Mouse (Mus musculus) G1E (cell line): Measurements from ENCODE around the gene C1qc. TPM values are rescaled to one million over a fixed set of nuclear protein-coding genes. Genes with fewer than 3 reads are reported as not detected.

Experiments used
- ATAC-seq: 2 replicates; pipeline ENCODE4 v1.8.0; 2016; ENCODE audit warnings: mild to moderate bottlenecking; ENCODE audit not compliant: insufficient number of reproducible peaks, poor library complexity, low FRiP score, severe bottlenecking; ENCODE audit errors: extremely low read depth
- DNase-seq: peaks from one replicate; pipeline ENCODE4 v3.0.0; 2012; ENCODE audit warnings: low spot score
- H3K27me3 ChIP-seq: 2 replicates; pipeline ENCODE4 v1.6.1; 2012; ENCODE audit warnings: mild to moderate bottlenecking, low read length, inconsistent platforms; ENCODE audit not compliant: insufficient read depth
- H3K36me3 ChIP-seq: replicated peaks from 2 replicates; pipeline ENCODE3; 2012; ENCODE audit warnings: mild to moderate bottlenecking, inconsistent platforms
- H3K4me1 ChIP-seq: 2 replicates; pipeline ENCODE4 v1.6.1; 2012; ENCODE audit warnings: low read depth, low read length, inconsistent platforms, mixed read lengths; ENCODE audit not compliant: insufficient read depth
- H3K4me3 ChIP-seq: 2 replicates; pipeline ENCODE4 v1.5.1; 2012; ENCODE audit warnings: low read depth, mild to moderate bottlenecking, inconsistent platforms, low read length, moderate library complexity, mixed read lengths
- H3K9me3 ChIP-seq: replicated peaks from 2 replicates; pipeline ENCODE4 v1.6.1; 2012; ENCODE audit warnings: inconsistent platforms
- CTCF ChIP-seq: IDR thresholded peaks from 2 replicates; pipeline ENCODE4 v1.5.1; 2012; ENCODE audit warnings: low read depth, low read length, inconsistent platforms, mixed read lengths
- GATA1 ChIP-seq: IDR thresholded peaks from 2 replicates; pipeline ENCODE4 v1.6.1; 2012; ENCODE audit warnings: borderline replicate concordance, low read length, inconsistent platforms, mixed read lengths
- GATA2 ChIP-seq: IDR thresholded peaks from 2 replicates; pipeline ENCODE4 v1.6.1; 2012; ENCODE audit warnings: low read depth, low read length, inconsistent platforms, borderline replicate concordance
- POLR2AphosphoS5 ChIP-seq: IDR thresholded peaks from 2 replicates; pipeline ENCODE4 v1.6.1; 2012; ENCODE audit warnings: low read depth, low read length, inconsistent platforms; ENCODE audit not compliant: insufficient replicate concordance
- TAL1 ChIP-seq: conservative IDR thresholded peaks from 2 replicates; pipeline ENCODE4 v1.6.1; 2012; ENCODE audit warnings: low read depth, low read length, inconsistent platforms, mixed read lengths
- polyA plus RNA-seq: library from polyadenylated mRNA; stranded (reverse); fragments of >175 nt; gene quantifications from 2 replicates; pipeline ENCODE4 v1.2.3, GENCODE M21; 2012
- total RNA-seq, 2 experiments: library from RNA; stranded (forward) in 1 of 2; stranded (reverse) in 1 of 2; fragments of 200-1000 nt in 1 of 2; fragments of >200 nt in 1 of 2; fragmentation: Nextera tagmentation in 1 of 2; gene quantifications; 2 replicates each; pipeline ENCODE4 v1.2.3; 2014 to 2017

Gene C1qc
- total and polyA plus RNA-seq, 3 experiments: 0.04 to 0.49 TPM; not detected in 1

DNA sequence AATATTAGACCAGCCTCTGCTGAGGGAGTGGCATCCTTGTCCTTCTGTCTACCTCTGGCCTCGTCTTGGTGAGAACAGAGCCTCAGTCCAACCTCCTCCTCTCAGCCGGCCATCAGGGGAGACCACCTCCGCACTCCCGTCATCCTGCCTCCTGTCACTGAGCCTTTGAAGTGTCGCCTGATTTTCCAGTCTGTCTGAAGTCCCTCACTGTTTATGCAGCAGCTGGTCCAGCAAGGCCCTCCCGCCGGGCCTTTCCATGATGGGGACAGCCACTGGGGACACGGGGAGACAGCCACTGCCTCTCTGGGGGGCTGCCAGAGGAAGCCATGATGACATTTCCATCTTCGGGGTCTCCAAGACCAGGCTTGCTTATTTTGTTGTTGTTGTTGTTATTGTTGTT lies 20.0 kb upstream of the C1qc start:
- TF ChIP-seq GATA1 (no peak), GATA2 (no peak), CTCF (no peak), TAL1 (no peak), POLR2AphosphoS5 (no peak)
- H3K27me3 ChIP-seq: peaks cover 2% of the 10 kb centered on the region; the same call in 1 of the 2 replicates
- no peaks in the 10 kb centered on the region for H3K36me3 ChIP-seq
- no peak overlapping the region for H3K4me3 ChIP-seq
- no peak for ATAC-seq
- no peak for DNase-seq
- no peaks in the 10 kb centered on the region for H3K9me3 ChIP-seq
- H3K4me1 ChIP-seq: no peaks in the 10 kb centered on the region

DNA sequence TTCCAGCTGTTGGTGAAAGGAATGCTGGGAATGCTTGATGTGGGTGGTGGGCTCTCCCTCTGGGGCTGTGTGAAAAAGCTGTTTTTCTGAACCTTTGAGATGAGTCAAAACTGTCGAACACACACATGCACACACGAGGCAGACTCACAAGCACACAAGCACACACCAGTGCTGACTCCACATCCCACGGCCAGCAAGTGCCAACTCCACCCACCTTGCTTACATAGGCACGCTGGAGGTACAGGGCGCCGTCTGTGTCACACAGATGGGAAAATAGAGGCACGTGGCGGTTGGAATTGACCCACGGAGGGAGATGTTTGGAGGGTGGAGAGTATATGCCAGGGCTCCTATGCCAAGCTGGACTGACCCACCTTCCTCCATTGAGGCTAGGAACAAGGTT lies 18.9 kb upstream of the C1qc start:
- H3K4me1 ChIP-seq: no peaks in the 10 kb centered on the region
- no peak for ATAC-seq
- H3K9me3 ChIP-seq: no peaks in the 10 kb centered on the region
- no peak for TF ChIP-seq CTCF
- no peak for TF ChIP-seq GATA1
- TF ChIP-seq POLR2AphosphoS5: no peak
- TF ChIP-seq GATA2: no peak
- TF ChIP-seq TAL1: no peak
- H3K36me3 ChIP-seq: no peaks in the 10 kb centered on the region
- no peak overlapping the region for H3K4me3 ChIP-seq
- peaks cover 2% of the 10 kb centered on the region; the same call in 1 of the 2 replicates for H3K27me3 ChIP-seq
- DNase-seq: no peak

- Histone ChIP-seq H3K36me3 (no peaks in the 10 kb centered on the region), H3K9me3 (no peaks in the 10 kb centered on the region), H3K4me3 (no peak overlapping the region), H3K4me1 (no peaks in the 10 kb centered on the region), H3K27me3 (peaks cover 2% of the 10 kb centered on the region; the same call in 1 of the 2 replicates)
- no peak for TF ChIP-seq GATA2
- TF ChIP-seq GATA1: no peak
- no peak for TF ChIP-seq POLR2AphosphoS5
- no peak for TF ChIP-seq CTCF
- TF ChIP-seq TAL1: no peak
- DNase-seq: no peak
- ATAC-seq: no peak
These were observed 18.4 kb upstream of the C1qc start for GRCm38 (mm10) chr4:136911211-136911646.

DNA sequence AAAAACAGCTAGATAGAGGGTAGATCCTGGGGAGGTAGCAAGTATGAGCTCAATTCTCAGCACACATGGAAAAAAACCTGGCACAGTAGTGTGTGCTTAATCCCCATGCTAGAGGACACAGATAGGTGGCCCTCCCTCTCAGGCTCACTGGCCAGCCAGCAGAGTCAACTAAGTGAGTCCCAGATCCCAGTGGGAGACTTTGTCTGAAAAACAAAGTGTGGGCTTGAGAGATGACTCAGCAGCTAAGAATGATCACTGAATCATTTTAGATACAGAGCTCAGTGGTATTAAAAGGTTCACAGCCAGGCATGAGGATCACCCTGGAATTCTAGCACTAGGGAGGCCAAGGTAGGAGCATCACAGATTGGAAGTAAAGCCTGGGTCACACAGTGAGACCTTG lies 14.9 kb upstream of the C1qc start:
- TF ChIP-seq POLR2AphosphoS5 (no peak), GATA2 (no peak), GATA1 (no peak), TAL1 (no peak), CTCF (no peak)
- H3K4me3 ChIP-seq: no peak overlapping the region
- no peaks in the 10 kb centered on the region for H3K9me3 ChIP-seq
- H3K4me1 ChIP-seq: no peaks in the 10 kb centered on the region
- H3K27me3 ChIP-seq: peaks cover 3% of the 10 kb centered on the region; the same call in 1 of the 2 replicates
- H3K36me3 ChIP-seq: no peaks in the 10 kb centered on the region
- ATAC-seq (no peak), DNase-seq (no peak)

- H3K9me3 ChIP-seq: no peaks in the 10 kb centered on the region
- peak; percentile 61 for TF ChIP-seq CTCF
- no peak for TF ChIP-seq POLR2AphosphoS5
- ATAC-seq (no peak), DNase-seq (peak; percentile 25)
- H3K27me3 ChIP-seq: peaks cover 3% of the 10 kb centered on the region; the same call in 1 of the 2 replicates
- no peaks in the 10 kb centered on the region for H3K36me3 ChIP-seq
- H3K4me3 ChIP-seq: no peak overlapping the region
- no peaks in the 10 kb centered on the region for H3K4me1 ChIP-seq
These were observed 14.2 kb upstream of the C1qc start for GRCm38 (mm10) chr4:136907033-136907432.

DNA sequence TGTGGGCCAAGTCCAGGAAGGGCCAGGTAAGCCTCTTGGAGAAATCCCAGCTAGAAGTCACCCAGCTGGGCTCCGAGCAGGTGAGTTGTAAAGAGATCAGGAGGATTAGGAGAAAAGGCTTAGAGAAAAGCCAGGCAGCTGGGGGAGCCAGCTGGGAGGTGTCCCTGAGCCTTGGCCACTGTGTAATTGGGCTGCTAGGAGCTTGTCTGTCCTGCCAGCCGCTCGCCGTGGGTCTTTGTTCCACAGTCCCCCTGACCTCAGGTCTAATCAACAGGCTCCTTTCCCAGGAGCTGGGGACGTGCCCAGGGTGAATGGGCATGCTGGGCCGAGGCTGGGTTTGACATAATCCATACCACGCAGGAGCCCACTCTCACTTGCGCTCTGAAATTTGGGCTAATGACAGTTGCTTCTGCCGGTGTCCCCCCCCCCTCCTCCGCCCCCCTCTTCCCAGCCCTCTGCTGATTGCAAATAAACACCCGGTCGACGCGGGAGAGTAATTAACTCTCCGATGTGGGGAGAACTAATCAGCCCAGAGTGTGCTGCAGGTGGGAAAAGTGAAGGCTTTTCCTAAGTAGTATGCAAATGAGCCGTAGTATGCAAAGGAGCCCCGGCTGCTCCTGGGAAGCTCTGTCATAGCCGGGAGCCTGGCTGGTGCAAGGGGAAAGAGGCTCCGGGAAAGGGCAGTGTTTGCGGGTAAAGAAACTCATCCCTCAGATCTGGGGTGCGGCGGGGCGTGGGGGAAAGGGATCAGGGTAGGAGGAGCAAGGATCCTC lies 12.1 kb upstream of the C1qc start:
- no peak for DNase-seq
- no peaks in the 10 kb centered on the region for H3K36me3 ChIP-seq
- peaks cover 3% of the 10 kb centered on the region; the same call in 1 of the 2 replicates for H3K27me3 ChIP-seq
- no peak for TF ChIP-seq GATA1
- no peak for TF ChIP-seq GATA2
- no peak for TF ChIP-seq TAL1
- TF ChIP-seq POLR2AphosphoS5: no peak
- no peak for TF ChIP-seq CTCF
- H3K4me1 ChIP-seq: no peaks in the 10 kb centered on the region
- no peaks in the 10 kb centered on the region for H3K9me3 ChIP-seq
- H3K4me3 ChIP-seq: no peak overlapping the region
- ATAC-seq: no peak
